Mouse (Mus musculus): ENCODE data around the gene Il27.

DNA sequence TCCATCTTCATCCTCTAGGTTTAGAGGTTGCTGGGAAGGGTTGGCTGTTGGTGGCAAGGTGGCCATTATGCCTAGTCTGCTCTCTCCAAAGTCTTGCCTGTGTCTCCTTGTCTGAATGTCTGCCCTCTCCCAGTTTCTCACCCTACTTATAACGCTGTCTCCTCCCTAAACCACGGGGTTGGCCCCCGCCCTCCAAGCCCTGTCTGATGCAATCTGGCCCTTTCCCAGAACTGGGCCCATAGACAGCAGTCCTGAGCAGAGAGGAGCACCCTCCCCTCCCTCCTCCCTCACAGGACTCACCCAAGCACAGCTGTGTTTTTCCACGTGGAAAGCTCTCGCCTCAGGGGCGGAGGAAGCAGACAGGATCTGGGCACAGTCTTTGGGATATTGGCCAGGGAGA is 30.6 kb upstream of the Il27 start:
- TF ChIP-seq CTCF (IDR thresholded peaks at IDR 0.05; ENCODE audit: borderline replicate concordance, control insufficient read depth, extremely low read depth, insufficient read depth, low read length, poor library complexity) (no peak), POLR2A (IDR thresholded peaks at IDR 0.05; ENCODE audit: control insufficient read depth, extremely low read depth, insufficient read depth, low read length, poor library complexity) (no peak)
